Mouse (Mus musculus): Measurements from ENCODE around the gene Zfp775. TPM values are rescaled to one million over a fixed set of nuclear protein-coding genes. Genes with fewer than 3 reads are reported as not detected.
A peak's percentile ranks its signal among the peaks of the same experiment; 100 is the strongest.

Zfp775 gene
- polyA plus RNA-seq, 1 experiment from 2014 or later, result 2.2 TPM

GRCm38 (mm10) chr6:48629661-48630034 lies 27.8 kb downstream of the Zfp775 start:
- no peak for TF ChIP-seq CTCF (IDR thresholded peaks at IDR 0.05; ENCODE audit: low read depth)
- Histone ChIP-seq H3K4me3 (ENCODE audit: low read depth, low read length) (peak overlapping the region; percentile 26), H3K9me3 (ENCODE audit: control insufficient read depth) (no peaks in the 10 kb centered on the region), H3K4me2 (replicated peaks; ENCODE audit: low read depth) (peak overlapping the region; percentile 67), H3K4me1 (replicated peaks; ENCODE audit: control insufficient read depth, insufficient read depth, low read length) (0 out of 2 replicates have a peak, but pooled peaks cover 2% of the 10 kb centered on the region), H3K36me3 (ENCODE audit: control insufficient read depth, insufficient read depth) (no peaks in the 10 kb centered on the region), H3K27ac (ENCODE audit: low read depth, low read length) (no peak overlapping the region), H3K27me3 (replicated peaks; ENCODE audit: control insufficient read depth, insufficient read depth, low read length) (peaks cover 5% of the 10 kb centered on the region), H3K9ac (ENCODE audit: low read depth, low read length) (no peak overlapping the region; the same call in 1 of the 2 replicates)
- ATAC-seq, result no peak
- 31% methylated on average over 13 of the region's 13 CpGs for WGBS

- Histone ChIP-seq H3K4me1 (replicated peaks; ENCODE audit: control insufficient read depth, insufficient read depth, low read length) (0 out of 2 replicates have a peak, but pooled peaks cover 2% of the 10 kb centered on the region), H3K27me3 (replicated peaks; ENCODE audit: control insufficient read depth, insufficient read depth, low read length) (peaks cover 5% of the 10 kb centered on the region), H3K27ac (ENCODE audit: low read depth, low read length) (no peak overlapping the region), H3K4me2 (replicated peaks; ENCODE audit: low read depth) (no peak overlapping the region), H3K4me3 (ENCODE audit: low read depth, low read length) (no peak overlapping the region), H3K9ac (ENCODE audit: low read depth, low read length) (no peak overlapping the region), H3K9me3 (ENCODE audit: control insufficient read depth) (no peaks in the 10 kb centered on the region), H3K36me3 (ENCODE audit: control insufficient read depth, insufficient read depth) (no peaks in the 10 kb centered on the region)
- no peak for ATAC-seq
- no peak for TF ChIP-seq CTCF (IDR thresholded peaks at IDR 0.05; ENCODE audit: low read depth)
- 85% methylated on average over 8 of the region's 8 CpGs for WGBS
Measured at GRCm38 (mm10) chr6:48630831-48631230, 29.0 kb downstream of the Zfp775 start.

- Histone ChIP-seq H3K27me3 (replicated peaks; ENCODE audit: control insufficient read depth, insufficient read depth, low read length) (no peaks in the 10 kb centered on the region), H3K36me3 (ENCODE audit: control insufficient read depth, insufficient read depth) (no peaks in the 10 kb centered on the region), H3K9ac (ENCODE audit: low read depth, low read length) (no peak overlapping the region), H3K27ac (ENCODE audit: low read depth, low read length) (no peak overlapping the region), H3K4me2 (replicated peaks; ENCODE audit: low read depth) (no peak overlapping the region), H3K9me3 (ENCODE audit: control insufficient read depth) (no peaks in the 10 kb centered on the region), H3K4me1 (replicated peaks; ENCODE audit: control insufficient read depth, insufficient read depth, low read length) (no peaks in the 10 kb centered on the region), H3K4me3 (ENCODE audit: low read depth, low read length) (no peak overlapping the region)
- no peak for TF ChIP-seq CTCF (IDR thresholded peaks at IDR 0.05; ENCODE audit: low read depth)
- no peak for ATAC-seq
- WGBS, result 89% methylated on average over 2 of the region's 2 CpGs
Measured at GRCm38 (mm10) chr6:48635105-48635504, 33.2 kb downstream of the Zfp775 start.

DNA sequence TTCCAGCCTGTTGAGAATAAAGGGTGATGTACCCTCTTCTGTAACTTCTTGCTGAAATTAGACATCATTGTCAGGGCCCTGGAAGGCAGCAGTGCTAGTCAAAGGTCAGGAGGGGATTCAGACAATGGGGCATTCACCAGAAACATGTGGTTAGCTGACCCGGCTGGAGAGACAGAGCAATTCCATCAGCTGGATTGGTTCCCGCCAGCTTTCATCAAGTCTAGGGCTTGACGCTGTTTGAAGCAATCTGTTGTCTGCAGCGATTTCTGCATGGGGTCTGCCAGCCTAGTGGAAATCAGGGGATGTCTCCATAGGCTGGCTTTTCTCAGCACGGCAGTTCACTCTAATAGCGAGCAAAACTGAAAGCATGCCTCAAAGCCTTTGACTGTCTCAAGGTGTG lies 34.7 kb downstream of the Zfp775 start:
- 79% methylated on average over 6 of the region's 6 CpGs for WGBS
- Histone ChIP-seq H3K27ac (ENCODE audit: low read depth, low read length) (no peak overlapping the region), H3K9ac (ENCODE audit: low read depth, low read length) (no peak overlapping the region), H3K27me3 (replicated peaks; ENCODE audit: control insufficient read depth, insufficient read depth, low read length) (no peaks in the 10 kb centered on the region), H3K36me3 (ENCODE audit: control insufficient read depth, insufficient read depth) (no peaks in the 10 kb centered on the region), H3K4me2 (replicated peaks; ENCODE audit: low read depth) (no peak overlapping the region), H3K9me3 (ENCODE audit: control insufficient read depth) (no peaks in the 10 kb centered on the region), H3K4me1 (replicated peaks; ENCODE audit: control insufficient read depth, insufficient read depth, low read length) (no peaks in the 10 kb centered on the region), H3K4me3 (ENCODE audit: low read depth, low read length) (no peak overlapping the region)
- ATAC-seq, result no peak
- no peak for TF ChIP-seq CTCF (IDR thresholded peaks at IDR 0.05; ENCODE audit: low read depth)

DNA sequence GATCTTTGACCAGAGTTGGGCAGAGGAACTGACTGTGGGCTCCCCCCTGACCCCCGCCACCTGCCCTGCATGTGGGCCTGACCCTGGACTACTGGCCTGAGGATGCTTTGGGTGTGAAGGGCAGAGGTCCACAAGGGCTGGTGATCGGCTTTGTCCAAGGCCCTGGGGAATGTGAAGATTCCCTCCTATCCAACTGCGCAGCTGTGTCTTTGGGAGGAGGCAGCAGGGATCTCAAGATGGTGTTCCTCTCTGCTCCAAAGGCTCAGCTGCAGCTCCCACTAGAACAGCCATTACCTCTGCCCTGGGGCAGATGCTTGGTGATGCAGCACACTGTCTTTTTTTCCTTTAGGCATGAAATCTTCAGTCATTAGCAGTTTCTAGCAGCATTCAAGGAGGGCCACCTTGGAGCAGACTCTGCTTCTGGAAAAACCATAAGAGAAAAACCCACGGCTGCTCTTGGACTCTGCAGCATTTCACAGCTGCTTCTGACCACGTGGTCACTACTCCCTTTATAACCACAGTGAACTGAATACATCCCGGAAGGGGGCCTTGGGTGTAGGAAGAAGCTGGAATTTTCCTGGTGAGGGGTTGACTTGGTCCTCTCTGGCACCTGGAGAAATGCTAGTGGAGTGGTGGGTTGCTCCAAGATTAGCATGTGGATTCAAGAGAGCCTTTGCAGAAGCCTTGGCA lies 36.1 kb downstream of the Zfp775 start:
- TF ChIP-seq CTCF (IDR thresholded peaks at IDR 0.05; ENCODE audit: low read depth), result no peak
- Histone ChIP-seq H3K4me2 (replicated peaks; ENCODE audit: low read depth) (no peak overlapping the region), H3K36me3 (ENCODE audit: control insufficient read depth, insufficient read depth) (no peaks in the 10 kb centered on the region), H3K27ac (ENCODE audit: low read depth, low read length) (no peak overlapping the region), H3K9me3 (ENCODE audit: control insufficient read depth) (no peaks in the 10 kb centered on the region), H3K4me1 (replicated peaks; ENCODE audit: control insufficient read depth, insufficient read depth, low read length) (no peaks in the 10 kb centered on the region), H3K4me3 (ENCODE audit: low read depth, low read length) (no peak overlapping the region), H3K9ac (ENCODE audit: low read depth, low read length) (no peak overlapping the region), H3K27me3 (replicated peaks; ENCODE audit: control insufficient read depth, insufficient read depth, low read length) (no peaks in the 10 kb centered on the region)
- 64% methylated on average over 6 of the region's 6 CpGs for WGBS
- ATAC-seq, result no peak

DNA sequence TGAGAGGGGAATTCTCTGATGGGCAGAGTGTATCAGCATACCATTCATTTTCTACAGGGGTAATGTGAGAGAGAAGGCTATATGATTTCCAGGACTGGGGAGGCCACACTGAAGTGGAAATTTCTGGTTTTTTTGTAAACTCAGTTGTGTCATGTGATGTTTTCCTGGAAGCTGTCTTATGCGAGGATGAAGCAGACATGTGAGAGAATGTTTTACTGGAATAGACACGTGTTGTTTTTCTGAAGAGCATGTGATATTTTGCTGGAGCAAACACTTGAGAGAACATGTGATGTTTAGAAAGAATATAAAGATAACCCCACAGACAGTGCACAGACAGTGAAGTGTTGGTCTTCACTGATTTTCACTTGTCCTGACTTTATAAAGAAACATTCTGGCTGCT lies 36.7 kb downstream of the Zfp775 start:
- no peak for ATAC-seq
- H3K9ac ChIP-seq (ENCODE audit: low read depth, low read length), result no peak overlapping the region
- H3K36me3 ChIP-seq (ENCODE audit: control insufficient read depth, insufficient read depth), result no peaks in the 10 kb centered on the region
- H3K4me2 ChIP-seq (replicated peaks; ENCODE audit: low read depth), result no peak overlapping the region
- no peak overlapping the region for H3K4me3 ChIP-seq (ENCODE audit: low read depth, low read length)
- H3K27ac ChIP-seq (ENCODE audit: low read depth, low read length), result no peak overlapping the region
- 54% methylated on average over 2 of the region's 2 CpGs for WGBS
- TF ChIP-seq CTCF (IDR thresholded peaks at IDR 0.05; ENCODE audit: low read depth), result no peak
- no peaks in the 10 kb centered on the region for H3K27me3 ChIP-seq (replicated peaks; ENCODE audit: control insufficient read depth, insufficient read depth, low read length)
- no peaks in the 10 kb centered on the region for H3K4me1 ChIP-seq (replicated peaks; ENCODE audit: control insufficient read depth, insufficient read depth, low read length)
- no peaks in the 10 kb centered on the region for H3K9me3 ChIP-seq (ENCODE audit: control insufficient read depth)
